Mouse (Mus musculus) layer of hippocampus, adult 18-20 months (tissue): ENCODE measurements around the gene Nop16. TPM values are rescaled to one million over a fixed set of nuclear protein-coding genes. Genes with fewer than 3 reads are reported as not detected.
"Not testable (repeated sequence)": the region's sequence is repeated elsewhere in the genome, so short reads cannot be mapped to it uniquely, and the experiment has no call there.

ENCODE experiments used
- DNase-seq, 2 experiments: peaks; one replicate each; pipeline ENCODE4 v3.0.0; 2022; ENCODE audit warnings: low spot score in 2 of 2
- long read RNA-seq: library from polyadenylated mRNA; stranded (forward); transcript quantifications from one replicate; pipeline ENCODE4 v2.0.0, GENCODE M21; 2021
- total RNA-seq, 2 experiments: library from RNA; stranded (reverse); gene quantifications; 2 replicates each; pipeline ENCODE4 v1.2.3; 2021

The Nop16 gene
- 10 to 100 TPM; 25.0 to 26.1 TPM for total RNA-seq
- long read RNA-seq, transcript Nop16-201 (5 exons, 1,756 nt), result major isoform, 18 of 19 reads
- long read RNA-seq, partial matches to known transcripts, result 0 of 19 reads
- long read RNA-seq, other reads (novel, unspliced or antisense), result 1 of 19 reads

DNA sequence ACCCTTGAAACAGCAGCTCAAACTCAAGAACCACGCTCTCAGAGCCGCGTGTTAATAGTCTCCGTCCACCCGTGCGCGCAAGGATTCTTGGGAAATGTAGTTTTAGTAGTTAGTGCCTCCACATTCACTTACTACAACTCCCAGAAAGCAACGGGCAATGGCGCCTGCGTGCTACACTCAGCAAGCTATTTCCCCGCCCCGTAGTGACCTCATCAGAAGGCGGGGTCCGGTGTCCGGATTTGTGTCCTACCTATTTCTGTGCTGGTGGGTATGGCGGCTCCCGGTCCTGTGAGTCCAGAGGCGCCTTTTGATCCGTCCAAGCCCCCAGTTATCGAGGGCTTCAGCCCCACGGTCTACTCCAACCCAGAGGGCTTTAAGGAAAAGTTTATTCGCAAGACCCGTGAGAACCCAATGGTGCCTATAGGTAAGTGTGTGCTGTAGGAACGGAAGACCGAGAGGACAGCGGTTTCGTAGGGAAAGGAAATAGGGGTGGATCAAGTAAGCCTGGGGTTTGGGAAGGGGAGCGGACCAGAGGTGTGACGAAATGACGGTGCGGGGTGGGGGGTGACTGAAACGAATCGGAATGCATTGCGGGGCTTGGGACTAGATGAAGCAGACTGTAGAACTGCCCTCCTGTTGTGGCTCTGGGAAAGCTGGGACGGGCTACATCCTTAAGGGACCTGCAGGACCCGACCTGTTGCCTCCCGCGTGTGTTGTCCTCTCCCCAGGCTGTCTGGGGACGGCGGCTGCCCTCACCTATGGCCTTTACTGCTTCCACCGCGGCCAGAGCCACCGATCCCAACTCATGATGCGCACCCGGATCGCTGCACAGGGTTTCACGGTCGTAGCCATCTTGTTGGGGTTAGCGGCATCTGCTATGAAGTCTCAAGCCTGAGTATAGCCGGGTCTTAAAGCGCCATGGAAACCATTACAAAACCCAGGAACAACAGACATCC is at the start of gene Nop16, which contains the start of gene Higd2a:
Nop16 (minus strand) TSS at position 95 of the 956 bp plus-strand sequence.
Higd2a (plus strand) TSS at position 212 of the 956 bp plus-strand sequence.
- DNase-seq, result peak; percentile 96 to 99

DNA sequence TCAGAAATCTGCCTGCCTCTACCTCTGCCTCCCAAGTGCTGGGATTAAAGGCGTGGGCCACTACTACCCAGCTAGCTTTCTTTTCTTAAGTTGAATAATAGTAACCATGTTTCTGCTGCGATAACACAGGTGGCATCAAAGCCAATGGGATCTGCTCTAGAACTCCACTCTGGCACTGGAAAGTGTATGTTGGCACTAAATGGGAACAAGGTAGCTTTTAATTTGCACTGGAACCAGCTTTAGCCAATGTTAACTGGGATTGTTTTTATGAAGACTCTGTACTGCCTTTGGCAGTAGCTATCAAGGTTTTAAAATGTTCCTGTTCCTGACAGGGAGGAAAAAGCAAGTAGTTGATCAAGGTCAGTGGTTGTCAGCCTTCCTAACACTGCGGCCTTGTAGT is 45.1 kb upstream of the Nop16 start:
- DNase-seq, result no peak

DNA sequence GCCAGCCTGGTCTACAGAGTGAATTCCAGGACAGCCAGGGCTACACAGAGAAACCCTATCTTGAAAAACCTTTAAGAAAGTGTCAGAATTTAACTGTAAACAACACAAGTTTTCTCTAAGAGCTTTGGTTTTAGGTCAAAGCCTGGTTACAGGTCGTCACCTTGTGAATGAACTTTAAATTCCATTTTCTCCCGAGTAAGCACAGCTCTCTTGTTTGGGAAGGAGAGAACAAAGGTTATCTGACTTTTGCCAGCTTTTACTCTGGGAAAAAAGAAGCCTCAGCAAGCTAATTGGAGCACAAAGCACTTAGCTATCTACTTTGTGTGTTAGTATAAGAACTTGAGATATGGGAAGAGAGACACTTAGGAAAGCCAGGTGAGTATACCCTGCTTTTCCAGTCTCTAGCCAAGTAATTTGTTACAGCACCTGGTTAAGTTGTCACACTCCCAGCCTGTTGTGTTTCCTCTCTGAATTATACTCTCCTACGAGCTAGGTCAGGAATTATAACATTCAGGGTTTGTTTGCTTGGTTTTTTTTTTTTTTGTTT is 42.9 kb upstream of the Nop16 start:
- no peak for DNase-seq

DNA sequence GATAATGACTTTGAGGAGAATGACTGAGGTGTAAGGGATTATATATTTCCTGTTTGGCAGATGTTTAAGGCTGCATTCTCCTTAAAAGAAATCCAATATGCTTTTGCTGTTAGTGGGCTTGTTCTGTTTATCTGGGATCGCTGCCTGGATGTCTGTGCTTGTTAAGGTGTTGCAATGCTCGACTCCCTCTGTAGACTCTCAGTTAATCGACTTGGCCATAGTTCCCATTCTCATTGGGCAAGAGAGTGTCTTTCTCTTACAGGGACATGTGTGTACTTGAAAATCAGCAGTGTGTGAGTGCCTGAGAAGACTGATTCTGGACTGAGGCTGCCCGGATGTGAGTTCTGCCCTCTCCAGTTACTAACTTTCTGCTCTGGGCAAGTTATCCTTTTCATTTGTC is 39.2 kb upstream of the Nop16 start:
- DNase-seq, result no peak

DNA sequence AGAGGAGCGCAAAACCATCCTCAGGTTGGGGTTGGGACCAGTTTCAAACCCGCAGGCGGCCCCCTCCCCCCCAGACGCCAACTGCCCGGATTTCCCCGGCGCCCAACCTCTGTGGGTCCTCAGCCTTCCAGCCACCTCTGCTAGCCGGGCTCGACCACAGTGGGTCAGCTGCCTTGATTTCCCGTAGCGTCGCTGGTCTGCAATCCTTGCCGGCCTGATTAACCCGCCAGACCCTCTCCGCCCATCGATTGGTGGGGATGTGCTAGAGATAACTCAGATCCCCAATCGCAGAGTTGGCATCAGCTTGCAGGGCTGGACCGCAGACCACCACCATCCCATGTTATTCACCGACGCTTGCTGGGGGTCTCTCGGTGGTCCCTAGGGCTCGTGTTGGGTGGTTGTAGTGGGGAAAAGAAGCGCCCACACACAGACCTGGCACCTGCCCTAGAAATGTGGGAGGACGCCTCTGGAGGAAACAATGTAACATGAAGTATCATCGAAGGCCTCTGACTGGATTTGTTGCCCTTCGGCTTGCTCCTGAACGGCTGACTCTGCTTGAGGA is 32.2 kb upstream of the Nop16 start:
- DNase-seq, result no peak

DNA sequence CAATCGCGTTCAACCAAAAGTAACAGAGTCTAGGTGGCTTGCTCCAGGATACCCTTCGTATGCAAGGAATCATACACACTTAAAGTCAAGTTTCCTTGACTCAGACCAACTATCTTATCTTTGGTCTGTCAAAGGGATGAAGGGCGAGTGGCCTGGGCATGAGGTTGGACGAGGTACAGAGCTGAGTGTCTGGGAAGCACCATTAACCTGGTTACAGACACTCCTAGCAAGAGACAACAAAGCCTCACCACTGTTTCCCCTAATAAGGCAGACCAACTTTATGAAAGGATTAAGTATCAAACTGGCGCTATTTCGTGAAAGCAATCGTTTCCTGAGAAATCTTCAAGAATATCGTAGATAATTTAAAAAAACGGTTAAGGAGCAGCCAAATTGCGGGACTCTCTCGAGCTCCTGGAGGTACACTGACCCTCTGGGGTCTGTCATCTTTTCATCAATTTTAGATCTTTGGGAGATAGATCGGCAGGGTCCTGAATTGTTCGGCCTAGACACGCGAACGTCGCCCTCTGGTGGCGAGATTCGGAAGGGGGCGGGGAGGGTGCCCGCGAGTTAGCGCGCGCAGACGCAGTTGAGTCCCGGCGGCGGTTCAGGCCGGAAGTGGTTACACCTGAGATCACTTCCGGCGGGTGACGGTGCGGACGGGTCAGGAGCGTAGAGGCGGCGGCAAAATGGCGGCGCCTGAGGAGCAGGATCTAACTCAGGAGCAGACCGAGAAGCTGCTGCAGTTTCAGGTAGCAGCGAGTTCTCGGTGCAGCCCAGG is 31.5 kb upstream of the Nop16 start, which contains the start of gene Faf2:
Faf2 (plus strand) TSS at position 630 of the 778 bp plus-strand sequence.
- DNase-seq, result peak; percentile 98 to 100

DNA sequence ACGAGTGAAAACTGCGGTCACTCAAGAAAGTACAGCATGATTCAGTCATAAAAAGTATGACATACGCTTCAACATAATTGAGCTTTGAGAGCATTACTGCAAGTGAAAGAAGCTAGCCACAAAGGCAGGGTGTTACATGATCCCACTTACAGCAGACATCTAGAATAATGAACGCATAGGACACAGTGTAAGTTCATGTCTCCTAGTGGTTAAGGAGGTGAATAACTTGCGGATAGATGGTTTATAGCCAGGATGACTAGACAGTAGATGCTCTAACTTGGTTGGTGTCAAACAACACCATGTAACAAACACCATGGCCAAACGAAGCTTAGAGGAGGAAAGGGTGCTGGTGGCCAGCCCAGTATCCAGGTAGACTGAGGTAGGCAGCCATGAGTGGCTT is 27.1 kb upstream of the Nop16 start:
- no peak for DNase-seq

DNA sequence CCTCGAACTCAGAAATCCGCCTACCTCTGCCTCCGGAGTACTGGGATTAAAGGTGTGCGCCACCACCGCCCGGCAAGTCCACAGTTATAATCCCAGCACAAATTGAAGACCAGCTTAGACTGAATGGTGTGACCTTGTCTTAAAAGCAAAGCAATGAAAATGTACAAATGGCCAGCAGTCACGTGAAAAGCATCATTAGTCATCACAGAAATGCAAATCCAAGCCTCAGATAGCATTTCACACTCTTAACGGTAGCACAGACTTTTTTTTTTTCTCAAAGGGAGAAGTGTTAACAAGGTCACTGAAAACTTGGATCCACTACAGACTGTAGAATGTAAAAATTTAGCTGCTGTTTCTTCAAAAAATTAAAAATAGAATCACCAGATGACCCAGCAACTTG is 26.4 kb upstream of the Nop16 start:
- no peak for DNase-seq

DNA sequence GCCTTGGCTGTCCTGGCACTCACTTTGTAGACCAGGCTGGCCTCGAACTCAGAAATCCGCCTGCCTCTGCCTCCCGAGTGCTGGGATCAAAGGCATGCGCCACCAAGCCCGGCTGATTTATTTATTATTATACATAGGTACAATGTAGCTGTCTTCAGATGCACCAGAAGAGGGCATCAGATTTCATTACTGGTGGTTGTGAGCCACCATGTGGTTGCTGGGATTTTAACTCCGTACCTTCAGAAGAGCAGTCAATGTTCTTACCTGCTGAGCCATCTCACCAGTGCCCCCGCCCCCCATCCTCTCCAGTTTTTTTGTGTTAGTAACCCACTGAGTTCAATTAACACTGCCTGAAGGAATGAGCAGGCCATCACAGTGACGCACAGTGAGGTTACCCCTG is 23.3 kb upstream of the Nop16 start:
- DNase-seq, result not testable (repeated sequence)

DNA sequence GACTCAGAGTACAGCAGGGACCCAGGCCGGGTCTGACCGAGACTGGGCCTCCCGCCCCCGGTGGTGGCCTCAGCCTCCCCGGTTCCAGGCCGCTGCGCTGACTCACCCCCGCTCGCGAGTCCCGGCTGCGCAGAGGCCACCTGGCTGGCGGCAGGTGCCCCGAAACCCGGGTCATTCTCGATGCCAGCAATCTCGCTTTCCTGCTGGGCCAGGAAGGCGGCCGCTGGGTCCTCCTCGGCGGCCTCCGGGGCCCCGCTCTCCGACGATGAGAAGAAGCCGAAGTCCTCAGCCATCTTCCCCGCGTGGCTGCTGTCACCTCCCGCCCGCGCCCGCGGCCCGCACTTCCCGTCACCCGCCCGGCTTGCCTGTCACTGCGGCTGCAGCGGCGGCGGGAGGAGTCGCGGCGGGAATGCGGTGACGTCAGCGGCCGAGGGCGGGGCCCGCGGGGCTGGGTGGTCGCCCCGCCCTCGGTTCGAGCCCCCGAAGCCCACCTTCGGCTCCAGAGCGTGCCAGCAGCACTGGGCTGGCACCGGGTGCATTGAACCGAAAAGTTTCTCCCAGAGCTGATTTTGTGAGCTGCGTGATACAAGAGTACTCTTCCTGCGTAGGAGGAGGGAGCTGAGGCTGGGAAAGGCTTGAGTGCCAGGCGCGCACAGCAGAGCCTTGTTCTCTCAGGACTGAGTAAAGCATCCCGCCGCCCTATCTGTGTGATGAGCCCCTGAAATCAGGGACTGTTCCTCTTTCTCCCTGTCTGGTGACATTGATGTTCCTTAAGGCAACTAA is 21.3 kb upstream of the Nop16 start, which contains the start of gene Cltb:
Cltb (minus strand) TSS at position 373 of the 783 bp plus-strand sequence.
- peak; percentile 87 to 90 for DNase-seq

DNA sequence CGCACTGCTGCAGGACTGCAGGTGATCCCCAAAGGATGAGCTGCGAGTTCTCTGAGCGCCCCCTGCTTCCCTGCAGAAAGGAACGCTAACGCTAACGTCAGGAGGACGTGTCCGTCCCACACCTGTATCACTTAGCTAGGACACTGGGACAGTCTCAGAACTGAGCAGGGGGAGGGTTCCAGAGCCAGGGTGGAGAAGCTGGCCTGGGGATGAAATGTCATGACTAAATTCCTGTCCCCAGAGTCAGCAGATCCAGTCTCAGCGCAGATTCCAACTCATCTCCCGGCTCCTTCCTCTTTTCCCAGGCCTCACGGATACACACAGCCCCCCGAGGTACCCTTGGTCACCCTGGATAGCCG is 20.7 kb upstream of the Nop16 start:
- DNase-seq, result peak in 1 of 2 experiments; percentile 40

DNA sequence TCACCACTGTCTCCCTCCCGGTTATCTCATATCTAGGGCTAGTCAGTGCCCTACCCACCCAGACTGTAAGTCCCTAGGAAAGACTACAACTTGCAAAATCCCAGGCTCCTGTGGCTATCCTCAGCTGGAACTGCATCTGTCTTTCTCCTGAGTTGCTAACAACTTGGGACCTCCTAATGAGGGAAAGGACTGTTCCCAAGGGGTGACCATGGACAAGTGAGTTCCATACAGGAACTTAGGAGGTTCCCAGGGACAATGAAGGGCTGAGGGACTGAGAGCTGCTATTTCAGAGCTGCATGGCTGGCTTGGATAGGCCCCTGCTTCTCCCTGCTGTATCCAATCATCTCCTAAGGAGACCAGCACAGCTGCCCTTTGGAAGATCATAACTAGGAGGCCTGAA is 19.4 kb upstream of the Nop16 start:
- no peak for DNase-seq

DNA sequence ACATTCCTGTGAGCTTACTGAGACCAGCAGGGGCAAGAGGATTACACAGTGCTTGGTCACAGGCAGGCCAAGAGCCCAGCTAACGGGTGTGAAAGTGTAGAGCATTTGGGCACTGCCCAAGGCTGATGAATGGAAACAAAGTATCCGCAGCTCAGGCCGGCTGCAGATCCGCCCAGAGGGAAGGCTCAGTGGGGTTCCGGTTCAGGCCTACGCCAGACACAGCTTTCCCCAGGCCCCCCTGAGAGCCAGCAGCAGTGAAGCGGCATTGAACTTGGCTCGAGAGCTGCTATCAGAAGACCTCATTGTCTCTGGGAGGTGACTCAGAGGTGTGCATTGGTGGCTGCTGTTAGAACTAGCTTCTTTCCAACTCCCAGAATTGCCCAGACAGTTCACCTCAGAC is 18.8 kb upstream of the Nop16 start:
- peak in 1 of 2 experiments; percentile 44 for DNase-seq

DNA sequence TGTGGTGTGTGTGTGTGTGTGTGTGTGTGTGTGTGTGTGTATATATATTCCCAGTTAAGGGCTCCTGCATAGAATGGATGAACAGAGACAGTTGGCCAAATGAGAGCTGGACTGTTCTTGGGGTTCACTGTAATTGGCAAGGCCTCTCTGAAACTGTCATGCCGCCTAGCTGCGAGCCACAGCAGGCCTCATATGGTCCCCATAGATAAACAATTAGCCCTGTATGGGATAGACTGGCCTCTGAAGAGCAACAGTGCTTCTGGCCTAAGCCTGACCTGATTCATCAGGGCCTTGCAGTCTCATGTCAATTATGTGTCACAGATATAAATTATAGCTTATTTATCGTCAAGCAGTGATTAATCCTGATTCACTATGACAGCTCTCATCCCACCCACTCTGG is 18.1 kb upstream of the Nop16 start:
- no peak for DNase-seq

DNA sequence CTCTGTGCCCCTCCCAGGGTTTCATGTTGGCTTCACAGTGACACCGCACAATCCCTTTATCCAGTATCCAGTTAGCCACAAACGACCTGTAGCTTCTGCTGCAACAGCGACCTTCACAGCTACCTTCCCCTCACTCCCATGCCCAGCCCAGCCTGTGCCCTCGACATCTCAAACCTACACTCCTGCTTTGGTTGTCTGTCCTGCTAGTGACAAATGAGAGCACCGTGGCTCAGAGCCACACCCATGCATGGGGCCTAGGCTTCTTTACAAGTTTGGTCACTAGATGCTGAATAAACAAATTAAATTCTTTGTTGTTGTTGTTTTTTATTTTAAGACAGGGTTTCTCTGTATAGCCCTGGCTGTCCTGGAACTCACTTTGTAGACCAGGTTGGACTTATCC is 17.3 kb upstream of the Nop16 start:
- no peak for DNase-seq

DNA sequence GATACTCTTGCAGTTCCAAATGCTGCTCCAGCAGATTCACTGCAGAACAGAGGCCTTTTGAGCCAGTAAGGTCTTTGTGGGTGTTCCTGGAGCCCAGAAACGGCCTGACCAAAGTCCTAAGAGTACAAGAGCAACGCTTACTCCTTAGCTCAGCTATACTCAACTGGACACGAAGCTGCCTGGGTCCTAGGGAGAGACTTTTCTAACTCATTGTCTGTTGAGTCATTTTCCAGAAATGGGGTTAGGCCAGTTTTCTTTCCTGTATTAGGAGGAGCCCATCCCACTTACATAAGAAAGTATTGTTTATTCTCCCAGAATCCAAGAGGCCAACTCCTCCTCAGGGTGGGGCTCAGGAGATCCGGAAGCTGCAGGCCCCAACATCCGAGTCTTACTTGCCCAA is 15.5 kb upstream of the Nop16 start:
- no peak for DNase-seq

DNA sequence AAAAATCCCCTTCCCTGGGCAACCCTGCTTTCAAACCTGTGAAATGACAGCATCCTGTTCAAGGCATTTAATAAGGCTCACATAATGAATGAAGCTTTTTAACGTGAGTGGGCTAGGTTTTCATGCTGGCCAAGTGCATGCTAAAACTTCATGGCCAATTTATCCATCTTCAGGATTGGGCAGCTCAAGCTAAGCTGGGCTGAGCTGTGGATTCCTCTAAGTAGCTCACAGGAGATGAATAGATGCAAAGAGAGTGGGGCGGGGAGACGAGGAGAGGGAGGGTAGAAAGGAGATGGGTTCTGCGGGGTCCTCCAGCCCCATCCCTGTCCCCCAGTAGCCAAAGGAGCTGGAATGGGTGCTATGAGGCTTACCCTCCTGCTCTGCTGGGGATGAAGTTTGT is 14.3 kb upstream of the Nop16 start:
- DNase-seq, result no peak

DNA sequence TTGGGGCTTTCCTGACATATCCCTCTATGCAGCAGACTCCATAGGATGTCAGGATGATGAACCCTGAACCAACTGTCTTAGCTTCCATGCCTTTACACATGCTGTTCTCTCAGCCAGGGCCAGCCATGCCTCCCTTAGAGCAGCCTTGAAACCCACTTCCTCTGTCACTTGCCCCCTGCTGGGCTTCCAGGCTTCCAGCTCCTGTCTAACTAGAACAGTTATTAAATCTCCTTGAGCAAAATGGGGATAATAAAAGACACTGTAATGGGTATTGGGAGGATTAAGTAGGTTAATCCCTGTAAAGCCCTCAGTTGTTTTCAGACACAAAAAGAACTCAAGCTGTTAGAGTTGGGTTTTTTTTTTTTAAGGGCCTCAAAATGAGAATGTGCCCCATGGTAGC is 13.6 kb upstream of the Nop16 start:
- no peak for DNase-seq

DNA sequence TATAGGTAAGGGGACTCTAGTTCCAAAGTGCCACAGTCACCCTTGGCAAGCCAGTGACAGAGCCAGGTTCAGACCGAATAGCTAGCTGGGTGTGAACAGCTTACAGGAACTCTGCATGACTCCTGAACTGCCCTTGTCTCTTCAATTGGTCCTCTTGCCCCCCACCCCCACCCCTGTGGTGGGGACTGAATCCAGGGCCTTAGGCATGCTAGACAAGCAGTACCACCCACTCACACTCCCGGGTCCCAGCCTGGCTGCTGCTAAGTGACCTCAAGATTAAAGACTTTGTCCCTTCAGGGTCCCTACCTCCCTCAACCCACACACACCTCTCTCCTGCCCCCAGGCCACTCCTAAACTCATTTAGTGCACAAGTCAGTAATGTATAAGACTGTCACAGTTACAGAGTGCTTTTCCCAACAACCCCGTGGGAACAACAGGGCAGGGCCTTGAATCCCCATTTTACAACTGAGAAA is 12.8 kb upstream of the Nop16 start:
- DNase-seq, result no peak

DNA sequence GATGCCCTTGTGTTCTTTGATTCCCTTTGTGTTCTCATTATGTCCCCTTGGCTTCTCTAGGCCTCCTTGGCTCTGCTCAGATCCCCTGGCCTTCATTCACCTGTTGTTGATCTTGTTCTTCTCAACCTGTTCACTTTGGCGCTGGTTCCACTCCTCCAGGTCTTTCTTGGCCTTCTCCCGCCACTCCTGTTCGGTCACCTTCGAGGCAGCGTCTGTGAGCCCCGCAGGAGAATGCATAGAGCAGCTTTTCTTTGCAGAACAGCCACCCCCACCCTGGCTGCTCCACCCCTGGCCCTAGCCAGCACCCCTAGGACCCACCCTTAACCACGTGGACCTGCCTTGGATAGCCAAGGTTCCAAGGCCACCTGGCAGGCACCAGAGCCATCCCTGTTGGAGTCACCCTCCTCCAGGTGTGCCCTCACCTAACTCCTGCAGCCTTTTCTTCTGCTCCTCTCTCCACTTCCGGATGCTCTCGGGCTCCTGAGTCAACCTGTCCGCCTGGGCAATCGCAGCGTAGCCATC is 8.8 kb upstream of the Nop16 start:
- no peak for DNase-seq
